Mouse (Mus musculus) E14TG2a.4 (cell line): ENCODE data around the gene Ttn.
"Not testable (repeated sequence)": the region's sequence is repeated elsewhere in the genome, so short reads cannot be mapped to it uniquely, and the experiment has no call there.

Experiments
- CTCF ChIP-seq: conservative IDR thresholded peaks from 2 replicates; pipeline ENCODE4 v1.5.1; 2014; ENCODE audit warnings: low read length
- NANOG ChIP-seq: IDR thresholded peaks from 2 replicates; pipeline ENCODE4 v1.6.1; 2014; ENCODE audit warnings: borderline replicate concordance, low read length, mixed read lengths
- POU5F1 ChIP-seq: IDR thresholded peaks from 2 replicates; pipeline ENCODE4 v1.6.1; 2014; ENCODE audit warnings: low read length, borderline replicate concordance

GRCm38 (mm10) chr2:77013449-77013848, 31.1 kb upstream of the Ttn start:
- not testable (repeated sequence) for TF ChIP-seq CTCF, NANOG, POU5F1
